Mouse (Mus musculus) lung, postnatal 36 days (tissue): ENCODE data around the gene Ankrd54.
"Not testable (repeated sequence)": the region's sequence is repeated elsewhere in the genome, so short reads cannot be mapped to it uniquely, and the experiment has no call there.

Source experiments
- DNase-seq: peaks from one replicate; pipeline ENCODE4 v3.0.0; 2022; ENCODE audit warnings: mixed read lengths

The Ankrd54 gene

DNA sequence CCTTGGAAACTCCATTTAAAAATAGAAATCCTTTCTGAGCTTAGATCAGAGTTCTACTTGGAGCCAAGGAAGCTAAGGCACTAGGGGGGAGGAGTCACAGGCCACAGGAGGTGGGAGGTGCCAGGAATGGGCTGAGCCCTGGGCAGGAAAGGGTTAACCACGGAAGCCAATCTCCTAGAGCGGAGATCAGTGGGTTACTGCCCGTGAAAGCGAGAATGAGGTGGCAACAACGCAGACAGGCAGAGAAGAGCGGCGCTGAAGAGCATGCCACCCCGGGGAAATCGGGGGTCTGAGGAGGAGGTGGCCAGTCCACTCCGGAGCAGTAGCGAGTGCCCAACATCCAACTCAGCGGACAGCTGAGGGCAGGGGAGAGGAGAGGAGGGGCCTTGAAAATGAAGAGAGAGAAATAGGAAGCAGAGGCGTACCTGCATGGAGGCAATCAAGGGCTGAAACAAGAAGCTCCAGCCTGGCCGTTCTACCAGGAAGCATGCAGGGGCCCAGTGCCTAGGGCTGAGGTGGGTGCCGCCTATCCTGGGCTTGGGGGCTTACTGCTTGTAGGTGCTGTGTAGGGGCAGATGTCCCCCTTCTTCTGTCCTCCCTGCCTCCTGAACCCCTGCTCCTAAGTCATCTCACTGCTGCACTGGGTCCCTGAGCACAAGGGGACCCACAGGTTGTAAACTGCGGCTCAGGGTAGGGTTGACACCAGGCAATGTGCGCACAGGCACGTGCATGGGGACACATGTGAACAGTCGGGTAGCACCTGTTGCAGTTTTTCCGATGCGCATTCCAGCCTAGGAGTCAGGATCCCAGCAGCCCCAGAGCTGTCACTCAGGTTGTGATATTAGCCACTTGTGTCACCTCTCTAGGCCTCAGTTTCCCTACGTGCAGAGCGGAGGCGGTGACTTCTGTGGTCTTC, 21.9 kb downstream of the Ankrd54 start:
- DNase-seq = no peak

DNA sequence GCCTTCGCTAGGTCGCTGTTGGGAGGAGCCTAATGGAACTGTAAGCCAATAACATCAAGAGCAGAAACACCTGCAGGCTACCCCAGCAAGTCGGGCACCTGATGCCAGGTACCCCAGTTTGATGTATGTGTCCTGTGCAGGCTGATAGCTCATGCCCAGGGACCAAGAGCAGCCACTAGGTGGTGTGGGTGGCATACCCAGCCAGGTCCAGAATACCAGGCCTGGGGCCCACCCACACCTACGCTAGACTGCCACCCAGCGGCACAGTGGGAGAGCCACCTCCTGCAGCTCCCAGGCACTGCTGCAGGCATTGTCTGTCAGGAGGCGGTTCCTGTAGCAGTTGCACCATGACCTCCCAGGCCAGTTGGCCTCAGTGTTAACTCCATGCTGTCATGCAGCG, 23.8 kb downstream of the Ankrd54 start:
- peak; percentile 94 for DNase-seq

DNA sequence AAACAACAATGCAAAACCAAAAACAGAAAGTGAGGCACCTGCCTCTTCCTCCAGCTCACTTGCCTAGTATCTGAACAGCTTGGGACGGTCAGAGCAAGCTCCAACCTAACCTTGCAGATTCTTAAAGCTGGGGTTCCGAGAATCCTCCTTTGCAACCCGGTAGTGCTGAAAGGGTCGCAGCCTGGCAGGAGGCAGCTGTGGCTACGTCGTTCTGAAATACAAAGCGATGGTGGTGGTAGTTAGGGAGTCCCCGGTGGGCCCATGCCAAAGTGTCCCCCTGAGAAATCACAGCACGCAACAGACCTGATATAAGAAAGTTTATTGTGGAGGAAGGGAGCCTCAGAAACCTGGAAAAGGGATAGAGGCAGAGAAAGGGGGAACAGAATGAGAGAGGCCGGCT, 24.4 kb downstream of the Ankrd54 start:
- no peak for DNase-seq

DNA sequence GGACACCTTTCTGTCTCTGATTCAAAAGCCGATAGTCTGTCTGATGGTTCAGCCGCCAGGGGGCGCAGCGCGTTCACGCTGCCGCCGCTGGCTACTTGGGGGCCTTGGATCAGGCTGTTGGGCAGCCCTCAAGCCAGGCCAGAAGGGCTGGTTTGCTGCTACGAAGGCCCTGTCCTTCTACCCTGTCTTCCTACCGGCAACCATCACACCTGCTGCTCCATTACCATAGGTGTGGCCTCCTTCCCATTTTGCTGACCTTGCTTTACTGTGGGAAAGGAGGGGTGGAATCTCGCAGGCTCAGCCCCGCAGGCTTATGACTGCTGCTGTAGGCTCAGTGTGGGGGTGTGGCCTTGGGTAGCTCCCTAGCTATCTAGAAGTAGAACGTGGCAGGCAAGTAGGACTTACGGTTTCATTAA, 24.8 kb downstream of the Ankrd54 start:
- peak; percentile 85 for DNase-seq

DNA sequence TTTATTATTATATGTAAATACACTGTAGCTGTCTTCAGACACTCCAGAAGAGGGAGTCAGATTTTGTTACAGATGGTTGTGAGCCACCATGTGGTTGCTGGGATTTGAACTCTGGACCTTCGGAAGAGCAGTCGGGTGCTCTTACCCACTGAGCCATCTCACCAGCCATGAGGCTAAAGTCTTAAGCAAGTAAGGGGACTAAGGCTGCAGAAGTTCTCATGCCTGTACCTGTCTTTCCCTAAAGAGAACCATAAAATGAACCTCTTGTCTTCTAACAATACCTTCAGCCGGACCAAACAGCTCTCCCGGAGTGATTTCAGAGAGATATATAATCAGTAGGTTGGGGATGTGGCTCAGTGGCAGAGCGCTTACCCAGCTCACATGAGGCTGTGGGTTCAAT, 30.8 kb downstream of the Ankrd54 start:
- DNase-seq = not testable (repeated sequence)

DNA sequence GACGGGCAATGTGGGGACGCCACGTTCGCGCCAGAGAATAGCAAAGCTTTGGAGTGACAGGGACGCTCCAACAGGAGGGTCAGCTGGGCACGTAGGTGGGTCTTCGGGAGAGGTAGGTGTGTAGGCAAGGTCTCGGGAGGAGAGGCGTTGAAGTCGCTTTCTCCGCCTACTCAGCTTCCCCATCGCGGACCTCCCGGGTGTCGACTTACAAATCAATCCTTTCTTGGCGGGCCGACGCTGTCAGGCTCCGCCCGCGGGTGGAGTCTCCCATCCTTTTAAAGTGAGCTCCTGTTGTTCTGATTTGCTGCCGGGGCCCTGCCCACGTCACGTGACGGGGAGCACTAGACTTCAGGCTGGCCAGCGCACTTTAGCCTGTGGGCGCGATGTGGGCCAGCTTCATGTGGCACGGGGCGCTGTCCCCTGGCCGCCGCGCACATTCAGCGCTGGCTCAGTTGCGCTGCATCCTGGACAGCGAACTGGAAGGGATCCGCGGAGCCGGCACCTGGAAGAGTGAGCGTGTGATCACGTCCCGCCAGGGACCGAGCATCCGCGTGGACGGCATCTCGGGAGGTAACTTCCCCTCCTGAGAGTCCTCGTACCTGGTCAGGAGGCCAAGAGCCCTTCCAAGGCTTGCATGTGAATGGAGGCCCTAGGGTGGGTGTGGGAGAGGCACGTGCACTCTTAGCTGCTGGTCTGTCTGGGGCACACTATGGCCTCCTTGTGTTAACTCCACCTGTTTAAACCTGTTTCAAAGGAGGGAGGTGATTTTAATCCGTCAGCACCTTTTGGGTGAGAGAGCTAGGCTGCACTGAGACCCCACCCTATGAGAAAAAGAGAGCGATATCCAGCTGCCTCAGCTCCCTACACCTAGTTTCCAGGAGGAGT, 31.9 kb downstream of the Ankrd54 start:
- peak; percentile 97 for DNase-seq

DNA sequence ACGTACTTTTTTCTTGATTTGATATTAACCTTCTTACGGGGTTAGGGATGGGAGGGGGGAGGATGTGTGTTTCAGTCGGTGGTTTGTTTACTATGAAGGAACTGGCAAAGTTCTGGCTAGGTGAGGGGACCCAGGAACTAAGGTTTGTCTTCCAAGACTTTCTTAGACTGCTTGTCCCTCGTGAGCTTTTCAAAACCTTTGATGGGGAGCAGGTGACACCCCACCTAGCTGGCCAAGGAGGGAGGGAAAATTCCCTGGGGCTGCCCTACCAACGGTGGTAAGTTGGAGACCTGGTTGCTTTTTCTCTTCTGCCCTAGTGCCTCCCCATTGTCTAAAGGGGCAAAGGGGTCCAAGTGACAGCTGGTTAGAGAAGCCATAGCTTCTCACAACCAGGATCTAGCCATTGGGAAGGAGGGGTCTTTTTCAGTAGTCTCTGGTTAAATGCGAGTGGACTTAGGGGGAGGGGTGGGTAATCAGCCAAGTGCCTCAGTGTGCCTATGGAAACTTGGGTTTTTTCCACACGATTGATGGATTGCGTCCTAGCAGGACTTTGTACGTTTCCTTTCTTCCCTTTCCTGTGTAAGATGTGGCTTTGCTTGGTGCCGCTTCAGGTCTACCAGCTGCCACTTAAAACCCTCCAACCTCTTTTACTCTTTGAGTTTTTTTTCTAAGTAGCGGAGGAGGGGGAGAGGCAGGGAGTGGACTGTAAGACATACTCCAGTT, 33.0 kb downstream of the Ankrd54 start:
- DNase-seq = no peak

DNA sequence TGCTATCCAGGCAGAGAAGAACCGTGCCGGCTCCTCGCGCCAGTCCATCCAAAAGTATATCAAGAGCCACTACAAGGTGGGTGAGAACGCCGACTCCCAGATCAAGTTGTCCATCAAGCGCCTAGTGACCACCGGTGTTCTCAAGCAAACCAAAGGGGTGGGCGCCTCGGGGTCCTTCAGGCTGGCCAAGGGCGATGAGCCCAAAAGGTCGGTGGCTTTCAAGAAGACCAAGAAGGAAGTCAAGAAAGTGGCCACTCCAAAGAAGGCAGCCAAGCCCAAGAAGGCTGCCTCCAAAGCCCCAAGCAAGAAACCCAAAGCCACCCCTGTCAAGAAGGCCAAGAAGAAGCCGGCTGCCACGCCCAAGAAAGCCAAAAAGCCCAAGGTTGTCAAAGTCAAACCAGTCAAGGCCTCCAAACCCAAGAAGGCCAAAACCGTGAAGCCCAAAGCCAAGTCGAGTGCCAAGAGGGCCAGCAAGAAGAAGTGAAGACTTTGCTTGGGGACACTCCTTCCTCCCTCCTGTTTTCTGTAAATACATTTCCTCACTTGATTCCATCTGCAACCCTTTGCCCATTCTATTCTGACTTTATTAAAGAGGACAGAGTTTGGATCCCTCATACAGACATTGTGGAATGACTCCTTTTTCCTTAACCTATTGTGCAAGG, 33.7 kb downstream of the Ankrd54 start:
- no peak for DNase-seq

DNA sequence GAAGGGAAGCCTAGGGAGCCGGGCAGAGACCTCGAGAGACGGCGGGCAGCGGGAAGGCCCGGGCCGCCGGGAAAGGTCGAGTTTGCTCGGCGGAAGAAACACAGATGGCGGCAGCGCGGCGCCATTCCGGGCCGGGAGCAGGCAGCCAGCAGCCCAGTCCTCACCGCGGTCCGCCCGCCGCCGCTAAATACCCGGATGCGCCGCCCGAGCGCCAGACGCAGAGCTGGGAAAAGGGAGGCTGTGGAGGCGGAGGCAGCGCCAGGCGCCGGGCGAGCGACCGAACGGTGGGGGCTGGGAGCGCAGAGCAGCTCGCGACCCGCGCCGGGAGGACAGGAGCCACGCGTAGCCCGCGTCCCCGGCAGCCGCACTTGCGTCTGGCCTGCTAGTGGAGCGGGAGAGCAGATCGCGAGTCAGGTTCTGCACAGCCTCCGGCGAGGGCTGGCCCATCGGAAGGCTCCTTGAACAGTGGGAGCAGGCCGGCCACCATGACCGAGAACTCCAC, 34.4 kb downstream of the Ankrd54 start, which contains the start of gene H1f0:
Gene H1f0 (plus strand): TSS at position 214 of the 502 bp plus-strand sequence.
- peak; percentile 93 for DNase-seq

DNA sequence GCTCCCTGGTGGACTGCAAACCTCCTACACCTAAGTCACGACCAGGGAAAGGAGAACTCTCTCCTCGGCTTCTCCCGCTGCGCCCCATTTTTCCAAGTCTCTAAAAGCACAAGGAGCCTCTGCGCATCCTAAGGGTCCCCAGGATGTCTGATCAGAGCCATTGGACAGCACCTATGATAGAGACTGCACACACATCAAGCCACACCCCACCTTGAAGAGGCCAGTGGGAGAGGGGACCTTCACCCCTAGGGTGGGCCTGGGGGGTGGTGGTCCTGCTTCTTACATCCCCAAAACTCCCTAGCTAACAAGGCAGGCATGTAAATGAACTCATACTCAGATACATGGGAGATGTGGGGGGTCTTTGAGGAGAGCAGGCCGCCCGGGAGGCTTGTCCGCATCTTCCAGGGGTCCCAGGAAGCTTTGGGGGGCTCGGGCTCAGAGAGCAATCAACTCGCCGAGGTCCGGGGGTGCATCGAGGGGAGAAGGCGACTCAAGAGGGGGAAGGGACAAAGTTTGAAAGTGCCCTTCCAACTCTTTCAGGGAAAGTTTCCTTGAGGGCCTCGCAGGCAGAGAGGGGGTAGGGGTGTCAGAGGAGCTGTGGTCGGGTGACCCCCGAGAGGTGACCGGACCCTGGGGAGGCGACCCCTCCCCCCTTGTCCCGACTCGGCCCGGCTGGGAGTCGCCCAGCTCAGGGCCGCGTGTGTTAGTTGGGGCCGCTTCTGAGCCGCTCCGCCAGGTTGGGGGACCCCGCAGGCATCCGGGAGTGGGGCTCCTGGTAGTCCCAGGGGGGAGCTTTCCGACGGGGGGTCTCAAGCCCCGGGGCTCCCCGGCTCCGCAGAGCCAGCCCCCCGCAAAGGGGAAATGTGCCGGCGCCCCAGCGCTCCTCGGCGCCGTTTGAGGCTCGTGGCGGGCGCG, 35.1 kb downstream of the Ankrd54 start:
- DNase-seq = no peak

DNA sequence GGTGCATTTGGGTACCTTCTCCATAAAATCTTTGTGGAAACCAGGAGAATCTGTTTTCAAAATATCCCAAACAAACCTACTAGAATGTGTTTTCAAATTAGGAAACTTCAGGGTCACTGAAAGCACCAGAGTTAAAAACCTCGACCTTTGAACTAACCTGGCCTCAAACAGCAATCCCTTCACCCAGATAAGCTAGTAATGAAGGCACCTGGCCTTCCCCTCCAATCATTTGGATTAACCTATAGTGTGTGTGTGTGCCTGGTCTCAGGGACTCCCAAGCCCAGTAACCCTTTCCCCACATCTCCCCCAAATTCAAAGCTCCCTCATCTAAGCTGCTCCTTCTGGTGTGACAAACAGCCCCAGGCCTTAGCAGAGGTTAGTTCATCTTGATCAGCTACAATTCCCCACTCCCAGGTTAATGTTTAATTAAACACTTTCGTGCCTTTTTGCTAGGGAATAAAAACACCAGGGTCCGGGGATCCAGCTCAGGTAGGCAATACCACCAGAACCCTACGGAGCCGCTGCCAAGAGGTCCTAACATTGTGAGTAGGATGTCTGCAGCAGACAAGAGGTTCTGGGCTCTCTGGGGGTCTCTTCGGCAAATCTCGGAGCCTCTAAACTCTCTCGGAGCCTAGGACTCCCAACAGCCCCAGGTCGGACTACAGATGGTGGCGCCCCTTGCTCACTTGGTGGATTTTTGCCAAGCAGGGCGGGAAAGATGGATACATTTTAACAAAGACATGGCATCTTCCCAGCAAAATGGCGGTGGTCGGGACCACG, 36.0 kb downstream of the Ankrd54 start:
- DNase-seq = no peak

DNA sequence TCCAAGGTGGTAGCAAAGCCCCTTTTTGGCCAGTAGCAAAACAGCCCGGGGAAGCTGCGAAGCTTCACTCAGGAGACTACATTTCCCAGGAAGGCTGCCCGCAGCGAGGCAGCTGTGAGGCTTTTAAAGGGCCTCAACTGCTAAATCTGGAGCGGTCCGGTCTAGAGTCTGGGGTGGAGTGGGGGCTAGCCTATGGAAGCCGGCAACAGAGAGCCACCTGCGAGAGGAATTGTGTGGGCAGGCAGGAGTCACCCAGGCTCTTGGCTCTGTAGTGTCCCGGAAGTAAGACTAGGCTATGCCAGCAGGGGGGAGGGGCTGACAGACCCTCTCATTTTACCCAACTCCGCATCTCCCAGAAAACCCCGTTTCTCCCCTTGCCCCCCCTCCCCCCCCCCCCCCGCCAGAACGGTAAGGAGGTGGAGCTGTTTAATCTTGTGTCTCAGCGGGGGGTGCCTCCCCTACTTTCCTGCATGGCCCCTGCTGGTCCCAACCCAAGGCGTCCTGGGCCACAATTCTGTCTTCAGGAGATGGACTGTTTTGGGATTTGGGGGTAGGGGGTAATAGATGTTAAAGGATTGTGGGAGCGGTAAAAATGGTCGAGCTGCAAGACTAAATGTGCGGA, 36.9 kb downstream of the Ankrd54 start:
- DNase-seq = no peak

DNA sequence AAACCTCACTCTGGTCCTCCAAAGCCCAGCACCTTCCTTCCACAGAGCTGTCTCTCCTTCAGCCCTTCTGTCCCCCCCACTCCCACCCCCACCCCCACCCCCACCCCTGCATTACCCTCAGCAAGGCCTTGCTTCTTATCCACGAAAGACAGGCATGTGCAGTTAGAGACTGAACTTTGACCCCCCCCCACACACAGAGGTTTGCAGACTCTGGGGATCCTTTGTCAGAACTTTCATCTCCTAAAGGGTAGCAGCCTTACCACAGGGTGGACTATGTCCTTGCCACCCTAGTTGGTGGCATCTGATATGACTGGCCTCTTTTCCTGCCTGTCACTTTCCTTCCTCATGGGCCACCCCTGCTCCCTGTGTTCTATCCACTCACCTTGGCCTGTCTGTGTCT, 39.3 kb downstream of the Ankrd54 start:
- DNase-seq = no peak

DNA sequence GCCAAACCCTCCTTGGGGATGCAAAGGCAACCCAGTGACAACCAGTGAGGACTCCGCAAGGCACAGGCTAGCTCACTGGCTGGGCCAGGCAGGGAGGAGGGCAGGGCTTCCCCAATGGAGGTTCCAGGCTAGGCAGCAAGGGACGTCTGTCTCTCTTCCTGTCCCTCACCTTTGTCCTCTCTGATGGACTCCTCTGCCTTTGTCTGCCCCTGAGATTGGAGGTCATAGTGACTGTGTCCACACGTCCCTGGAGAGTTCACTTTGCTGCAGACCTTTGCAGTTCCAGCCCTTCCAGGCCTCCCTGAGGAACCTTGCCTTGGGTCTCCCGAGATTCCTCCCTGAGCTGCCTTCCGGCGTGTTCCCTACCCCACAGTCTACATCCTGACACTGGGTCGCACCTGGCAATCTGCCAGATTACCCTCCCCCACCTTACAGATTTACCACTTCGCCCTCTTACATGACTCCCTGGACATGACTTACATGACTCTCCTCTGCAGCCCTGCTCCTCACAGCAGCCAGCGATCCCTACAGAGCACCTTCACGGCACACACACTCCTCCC, 39.9 kb downstream of the Ankrd54 start:
- DNase-seq = no peak

DNA sequence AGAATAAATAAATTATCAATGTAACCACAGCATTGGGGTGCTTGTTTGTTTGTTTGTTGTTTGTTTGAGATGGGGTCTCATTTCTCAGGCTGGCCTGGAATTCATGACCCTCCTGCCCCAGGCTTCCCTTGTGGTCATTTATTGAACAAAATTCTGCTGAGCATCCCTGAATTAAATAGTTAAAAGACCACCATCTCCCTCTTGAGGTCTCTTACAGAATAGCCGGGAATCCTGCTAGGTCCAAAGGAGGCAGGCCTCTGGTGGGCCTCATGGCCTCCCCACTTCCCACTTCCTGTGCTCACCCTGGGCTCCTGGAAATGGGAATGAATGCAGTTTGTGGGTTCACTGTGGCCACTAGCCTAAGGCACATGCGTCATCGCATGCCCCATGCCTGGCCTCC, 43.8 kb downstream of the Ankrd54 start:
- DNase-seq = no peak

DNA sequence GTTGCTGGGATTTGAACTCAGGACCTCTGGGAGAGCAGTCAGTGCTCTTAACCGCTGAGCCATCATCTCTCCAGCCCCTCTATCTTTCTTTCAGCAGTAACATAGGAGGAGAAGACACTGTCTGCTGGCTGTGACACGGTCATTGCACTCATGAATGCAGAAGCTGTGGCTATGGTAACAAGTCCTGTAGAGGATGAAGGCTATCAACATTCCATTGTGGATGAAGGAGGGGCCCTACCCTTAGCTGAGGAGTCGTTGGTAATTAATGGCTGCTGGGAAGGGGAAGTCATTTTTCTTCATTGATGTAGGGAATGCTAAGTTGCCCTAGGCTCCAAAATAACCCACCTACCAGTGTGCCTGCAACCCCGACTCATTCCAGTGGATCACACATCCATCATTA, 44.5 kb downstream of the Ankrd54 start:
- no peak for DNase-seq

DNA sequence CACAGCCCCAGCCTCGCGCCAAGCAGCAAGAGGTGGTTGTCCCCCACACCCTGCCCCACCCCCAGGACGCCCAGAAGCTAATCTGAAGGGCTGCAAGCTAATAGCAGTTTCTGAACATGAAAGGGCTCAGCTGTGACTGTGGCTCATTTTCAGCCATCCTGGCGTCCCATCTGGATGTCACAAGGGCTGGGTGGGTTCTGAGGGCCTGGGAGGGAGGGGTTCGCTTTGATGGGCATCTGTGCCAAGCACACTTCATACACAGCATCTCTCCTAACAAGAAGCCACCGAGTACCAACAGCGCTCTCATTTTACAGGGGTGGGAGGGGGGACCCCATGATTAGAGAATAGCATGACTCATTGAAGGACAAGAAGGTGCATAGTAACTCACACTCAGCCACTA, 49.3 kb downstream of the Ankrd54 start:
- DNase-seq = no peak

DNA sequence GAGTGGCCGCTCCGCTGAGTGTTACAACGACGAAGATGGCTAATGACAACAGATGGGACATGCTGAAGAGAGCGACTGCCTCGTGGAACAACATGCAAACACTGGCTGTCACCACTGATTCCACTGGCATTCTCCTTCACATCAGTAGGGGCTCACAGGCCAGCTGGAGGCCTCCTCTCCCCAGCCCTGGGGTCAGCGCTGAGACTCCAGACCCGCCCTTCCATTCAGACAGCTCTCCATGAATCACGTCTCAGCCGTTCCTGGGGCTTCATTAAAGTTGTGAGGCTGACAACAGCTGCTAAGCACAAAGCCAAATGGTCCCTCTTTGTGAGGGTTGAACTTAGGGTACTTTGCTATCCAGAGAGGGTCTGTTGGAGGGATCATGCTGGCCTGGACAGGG, 51.1 kb downstream of the Ankrd54 start:
- DNase-seq = no peak

DNA sequence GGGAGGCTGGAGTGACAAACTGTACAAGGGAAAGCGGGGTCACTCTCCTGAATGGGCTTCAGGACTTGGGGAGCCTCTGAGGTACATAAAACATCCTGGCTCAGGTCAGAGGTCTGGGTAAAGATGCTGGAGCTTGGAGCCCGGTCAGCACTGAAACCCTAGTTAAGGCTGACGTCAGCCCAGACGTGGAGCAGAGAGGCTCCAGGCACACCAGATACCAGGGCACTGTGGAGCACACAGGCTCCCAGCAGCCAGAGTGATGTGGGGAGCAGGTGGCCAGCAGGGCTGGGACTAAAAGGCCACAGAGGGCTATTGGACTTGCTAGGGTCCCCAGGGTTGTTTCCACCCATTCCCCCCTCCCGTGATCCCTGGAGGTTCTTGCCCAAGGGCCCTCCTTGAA, 53.0 kb downstream of the Ankrd54 start:
- DNase-seq = no peak
